Comparison of ENCODE assay signal across 8 mouse cellular contexts in genomic region chr13:109822413-109823298, GRCm38 (mm10).
DNase-seq lines count a peak whose midpoint lies in the region; ATAC-seq lines count a peak whose summit lies in the region.

No protein-coding gene starts in this region.

- H3K27ac ChIP-seq in hindbrain, embryonic 16.5 days (ENCODE audit: low read depth, low read length), result peak overlapping the region; percentile 95

- no peaks in the 10 kb centered on the region for H3K27me3 ChIP-seq in hindbrain, embryonic 16.5 days (replicated peaks; ENCODE audit: control insufficient read depth, insufficient read depth, low read length)

- no peaks in the 10 kb centered on the region for H3K36me3 ChIP-seq in hindbrain, embryonic 16.5 days (ENCODE audit: control insufficient read depth, insufficient read depth, low read length)

- peak overlapping the region; percentile 41 for H3K4me3 ChIP-seq in hindbrain, embryonic 16.5 days (ENCODE audit: low read length)

- peaks cover 27% of the 10 kb centered on the region for H3K4me1 ChIP-seq in hindbrain, embryonic 16.5 days (ENCODE audit: control insufficient read depth, insufficient read depth, low read depth, low read length)

- H3K9ac ChIP-seq in hindbrain, embryonic 16.5 days (ENCODE audit: low read depth, low read length), result peak overlapping the region; percentile 61

- H3K4me2 ChIP-seq in hindbrain, embryonic 16.5 days (ENCODE audit: low read length), result peak overlapping the region; percentile 68

- no peaks in the 10 kb centered on the region for H3K9me3 ChIP-seq in hindbrain, embryonic 16.5 days (ENCODE audit: control insufficient read depth, low read length)

- under 1% methylated on average over 15 of the region's 15 CpGs for WGBS in hindbrain, embryonic 16.5 days

- peak; percentile 96 for ATAC-seq in hindbrain, embryonic 16.5 days

- DNase-seq in ZHBTc4 (ENCODE audit: low read depth, low spot score), result peak; percentile 89
- DNase-seq in cerebellum, postnatal 4 days (ENCODE audit: low spot score in 2 of 2), result peak; percentile 63 to 83
- peak; percentile 97 for DNase-seq in gastrocnemius, adult 18-20 months (ENCODE audit: low spot score)
- DNase-seq in left cerebral cortex, adult 11 months (ENCODE audit: low spot score), result peak; percentile 87
- peak; percentile 97 for DNase-seq in lung, postnatal 36 days
- peak; percentile 92 for DNase-seq in retina, embryonic 14.5 days (ENCODE audit: low spot score)
- peak; percentile 95 to 97 for DNase-seq in thymus, postnatal 36 days

Comparison
In these comparisons a context has a peak if more than half of its experiments do, and no peak if none do; other contexts are left out.
1. Peak in every context shown above with its lines: DNase-seq, ATAC-seq, H3K4me3 ChIP-seq and H3K27ac ChIP-seq.